In the genomic region with DNA sequence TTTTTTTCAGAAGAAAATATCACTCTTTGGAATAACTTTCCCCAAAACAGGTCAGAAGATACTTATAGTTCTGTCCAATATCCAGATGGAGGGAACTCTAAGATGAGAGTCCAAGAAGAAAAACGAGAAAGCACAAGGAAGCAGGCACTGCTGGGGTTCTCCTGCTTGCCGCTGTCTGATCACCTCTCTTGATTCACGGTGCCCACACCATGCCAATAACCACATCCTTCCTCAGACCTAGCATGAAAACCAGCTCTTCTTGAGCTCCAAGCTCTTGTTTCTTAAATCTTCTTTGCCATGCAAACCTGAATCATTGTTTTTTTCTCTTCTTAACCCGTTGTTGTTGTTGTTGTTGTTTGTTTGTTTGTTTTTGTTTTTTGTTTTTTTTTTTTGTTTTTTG, we compare ENCODE assay signal across 24 mouse cellular contexts.
"Had no signal": no experiment of that assay in that cellular context is flagged by ENCODE, and none has a peak within 500 bp of the region (broad histone marks: within the 10 kb centered on the region; RNA-seq: fewer than 3 reads in every experiment).

No protein-coding gene starts in this region.

- DNase-seq: gastrocnemius, adult 2 months; gastrocnemius, postnatal 10 days; gastrocnemius, postnatal 25 days; heart, adult 18-20 months; heart, postnatal 10 days; heart, postnatal 4 days; kidney, adult 11 months; kidney, adult 2 months; kidney, adult 9 months; kidney, postnatal 14 days; kidney, postnatal 36 days; layer of hippocampus, adult 9-11 months; layer of hippocampus, postnatal 36 days; left cerebral cortex, postnatal 4 days had no signal

- ATAC-seq: hindbrain, postnatal 0 days; intestine, embryonic 16.5 days had no signal

- H3K27ac ChIP-seq: gastrocnemius, adult 2 months; heart, embryonic 10.5 days; hindbrain, embryonic 13.5 days; hindbrain, embryonic 15.5 days; hindbrain, postnatal 0 days; kidney, embryonic 15.5 days; kidney, postnatal 0 days; limb, embryonic 13.5 days; limb, embryonic 15.5 days had no signal

- H3K9me3 ChIP-seq: heart, embryonic 10.5 days; heart, embryonic 12.5 days; kidney, embryonic 15.5 days; limb, embryonic 13.5 days; limb, embryonic 15.5 days had no signal

- H3K27me3 ChIP-seq: heart, embryonic 12.5 days; hindbrain, embryonic 13.5 days; hindbrain, embryonic 15.5 days; kidney, embryonic 15.5 days; limb, embryonic 13.5 days; limb, embryonic 15.5 days had no signal

- H3K4me3 ChIP-seq: gastrocnemius, adult 2 months; heart, embryonic 10.5 days; heart, embryonic 12.5 days; hindbrain, embryonic 13.5 days; hindbrain, embryonic 15.5 days; kidney, embryonic 15.5 days; limb, embryonic 13.5 days; limb, embryonic 15.5 days had no signal

- H3K4me2 ChIP-seq: heart, embryonic 12.5 days; hindbrain, embryonic 13.5 days; hindbrain, embryonic 15.5 days; kidney, embryonic 15.5 days; limb, embryonic 13.5 days; limb, embryonic 15.5 days had no signal

- H3K4me1 ChIP-seq: heart, embryonic 10.5 days; heart, embryonic 12.5 days; hindbrain, embryonic 13.5 days; hindbrain, embryonic 15.5 days; kidney, embryonic 15.5 days; limb, embryonic 15.5 days had no signal

- H3K9ac ChIP-seq: heart, embryonic 12.5 days; hindbrain, embryonic 13.5 days; hindbrain, embryonic 15.5 days; kidney, embryonic 15.5 days; limb, embryonic 13.5 days; limb, embryonic 15.5 days had no signal

- H3K36me3 ChIP-seq: heart, embryonic 10.5 days; heart, embryonic 12.5 days; hindbrain, embryonic 13.5 days; hindbrain, embryonic 15.5 days; kidney, embryonic 15.5 days; limb, embryonic 13.5 days; limb, embryonic 15.5 days had no signal
